Mouse (Mus musculus) lung, postnatal 25 days (tissue): Measurements from ENCODE around the gene Tmem185b.

Experiments
- DNase-seq: peaks from one replicate; pipeline ENCODE4 v3.0.0; 2022; ENCODE audit warnings: low spot score

Gene Tmem185b

DNA sequence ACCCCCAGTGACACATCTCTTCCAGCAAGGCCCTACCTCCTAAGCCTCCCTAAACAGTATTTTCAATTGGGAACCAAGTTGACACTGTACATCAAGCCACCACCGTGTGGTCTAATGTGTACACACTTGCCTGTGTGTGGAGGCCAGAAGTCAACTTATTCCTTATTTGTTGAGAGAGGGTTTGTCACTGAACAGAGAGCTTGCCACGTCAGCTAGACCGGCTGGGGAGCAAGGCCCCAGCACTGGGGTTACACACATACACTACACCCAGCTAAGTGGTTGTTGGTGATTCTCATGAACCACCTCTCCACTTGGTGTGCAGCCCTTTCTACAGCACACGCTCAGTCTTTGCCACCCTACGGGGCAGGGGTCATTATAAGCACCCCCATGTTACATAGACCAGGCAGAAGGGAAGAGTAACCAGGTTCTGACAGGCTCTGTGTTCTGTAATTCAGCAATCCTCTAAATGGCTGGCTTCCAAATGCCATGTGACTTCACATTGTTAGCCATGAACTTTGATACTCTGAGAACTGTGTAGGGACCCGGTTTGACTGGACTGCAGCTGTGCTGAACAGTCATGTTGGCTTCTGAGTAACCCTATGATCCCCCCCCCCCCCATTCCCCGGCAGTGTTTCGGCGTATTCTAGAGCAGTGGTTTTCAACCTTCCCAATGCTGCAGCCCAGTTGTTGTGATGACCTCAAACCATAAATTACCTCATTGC lies 15.0 kb downstream of the Tmem185b start:
- DNase-seq, result no peak

GRCm38 (mm10) chr1:119541570-119541969 lies 15.6 kb downstream of the Tmem185b start:
- DNase-seq, result no peak

GRCm38 (mm10) chr1:119543316-119543715 lies 17.4 kb downstream of the Tmem185b start:
- DNase-seq, result no peak

GRCm38 (mm10) chr1:119544611-119545155 lies 18.7 kb downstream of the Tmem185b start:
- DNase-seq, result no peak

- no peak for DNase-seq
These were observed 19.2 kb downstream of the Tmem185b start for GRCm38 (mm10) chr1:119545164-119545563.

DNA sequence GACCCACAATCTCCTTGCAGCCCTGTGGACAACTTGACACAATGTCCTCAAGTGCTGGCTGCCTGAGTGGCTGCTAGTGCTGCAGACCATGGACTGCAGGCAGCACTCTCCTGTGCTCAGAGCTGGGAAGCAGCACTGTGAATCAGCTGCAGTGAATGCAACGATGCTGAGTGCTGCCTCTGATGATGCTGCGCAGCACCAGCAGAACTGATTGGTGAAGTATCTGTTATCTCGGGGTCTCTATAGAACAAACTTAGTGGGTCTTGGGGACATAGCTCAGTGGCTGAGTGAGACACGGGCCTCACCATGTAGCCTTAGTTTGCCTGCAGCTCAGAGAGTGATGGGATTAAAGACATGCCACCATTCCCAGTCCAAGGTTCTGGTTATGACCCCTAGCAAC lies 19.7 kb downstream of the Tmem185b start:
- DNase-seq, result no peak

DNA sequence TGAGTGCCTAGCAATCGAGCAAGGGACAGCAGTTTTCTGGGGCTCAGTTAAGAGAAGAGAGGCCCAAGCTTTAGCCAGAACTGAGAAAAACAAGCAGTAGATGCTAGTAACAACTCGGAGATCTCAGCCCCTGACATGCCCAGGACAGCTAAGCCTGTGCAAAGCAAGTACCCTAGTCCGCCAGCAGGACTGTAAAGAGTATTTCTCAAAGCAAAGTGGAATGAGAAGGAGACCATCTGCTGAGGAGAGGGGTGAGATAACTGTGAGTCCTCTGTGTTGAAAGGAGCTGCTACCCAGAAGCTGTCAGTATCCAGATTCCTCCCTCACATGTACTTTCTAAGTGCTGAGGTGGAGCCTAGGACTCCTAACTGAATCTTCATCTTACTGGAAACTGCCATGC lies 20.5 kb downstream of the Tmem185b start:
- peak; percentile 32 for DNase-seq

DNA sequence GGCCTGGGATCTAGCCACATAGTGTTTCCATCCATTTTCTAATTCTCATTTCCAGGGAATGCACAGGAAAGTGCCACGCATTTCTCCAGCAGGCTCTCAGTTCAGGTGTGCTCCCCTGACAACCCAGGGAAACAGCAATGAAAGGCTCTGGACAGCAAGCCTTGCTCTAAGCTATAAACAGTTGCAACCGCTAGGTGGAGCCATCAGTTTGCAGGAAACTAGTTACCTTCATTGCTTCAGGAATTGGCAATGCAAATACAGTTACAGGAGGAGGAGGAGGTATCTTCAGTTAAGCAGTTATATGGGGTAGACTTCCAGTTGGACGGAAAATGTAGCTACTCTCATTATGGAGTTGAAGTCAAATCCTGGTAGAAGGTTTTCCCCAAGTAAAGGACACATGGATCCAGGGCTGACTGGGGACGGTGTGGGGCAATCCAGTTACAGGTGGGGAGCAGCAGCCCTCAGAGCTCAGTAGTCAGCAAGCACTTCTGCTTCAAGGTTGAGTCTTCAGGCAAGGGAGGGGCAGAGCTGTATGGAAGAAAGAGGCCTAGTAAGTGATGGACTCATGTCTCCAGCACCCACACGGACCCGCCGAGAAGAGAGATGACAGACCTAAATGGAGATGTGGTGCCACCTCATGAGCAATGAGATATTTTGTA lies 22.8 kb downstream of the Tmem185b start:
- peak; percentile 80 for DNase-seq

DNA sequence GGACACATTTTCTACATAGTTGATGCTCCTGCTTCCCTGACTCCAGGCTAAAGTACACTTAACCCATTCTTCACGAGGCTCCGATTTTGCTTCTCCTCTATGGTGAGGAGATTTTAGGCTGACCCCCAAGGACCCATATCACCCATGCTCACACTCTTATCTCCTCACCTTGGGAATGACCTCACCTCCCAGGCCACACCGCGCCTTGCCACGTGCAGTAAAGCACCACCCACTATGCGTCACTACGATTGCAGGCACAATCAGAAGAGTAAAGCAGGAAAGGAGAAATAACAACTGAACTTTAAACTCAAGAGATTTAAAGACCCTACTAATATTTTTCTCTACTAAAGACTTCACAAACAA lies 23.3 kb downstream of the Tmem185b start:
- no peak for DNase-seq

- DNase-seq, result no peak
These were observed 24.1 kb downstream of the Tmem185b start for GRCm38 (mm10) chr1:119550064-119550463.

DNA sequence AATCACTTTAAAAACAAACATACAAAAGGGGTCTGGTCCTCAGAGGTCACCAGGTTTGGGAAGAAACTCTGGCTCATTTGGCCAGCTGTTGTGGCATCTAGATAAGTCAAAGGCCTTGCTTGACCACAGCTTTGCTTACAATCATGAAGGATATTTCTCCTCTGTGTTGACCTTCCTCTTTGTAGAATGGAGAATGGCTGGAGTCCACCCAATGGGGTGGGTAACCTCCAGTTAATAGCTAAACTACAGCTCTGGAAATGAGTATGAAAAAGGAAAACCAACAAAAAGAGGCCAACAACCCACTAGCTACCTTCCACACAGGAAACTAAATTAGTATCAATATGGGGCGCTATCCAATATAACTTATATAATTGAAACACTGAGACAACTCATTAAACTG lies 25.7 kb downstream of the Tmem185b start:
- DNase-seq, result no peak

GRCm38 (mm10) chr1:119555651-119556050 lies 29.7 kb downstream of the Tmem185b start:
- no peak for DNase-seq

DNA sequence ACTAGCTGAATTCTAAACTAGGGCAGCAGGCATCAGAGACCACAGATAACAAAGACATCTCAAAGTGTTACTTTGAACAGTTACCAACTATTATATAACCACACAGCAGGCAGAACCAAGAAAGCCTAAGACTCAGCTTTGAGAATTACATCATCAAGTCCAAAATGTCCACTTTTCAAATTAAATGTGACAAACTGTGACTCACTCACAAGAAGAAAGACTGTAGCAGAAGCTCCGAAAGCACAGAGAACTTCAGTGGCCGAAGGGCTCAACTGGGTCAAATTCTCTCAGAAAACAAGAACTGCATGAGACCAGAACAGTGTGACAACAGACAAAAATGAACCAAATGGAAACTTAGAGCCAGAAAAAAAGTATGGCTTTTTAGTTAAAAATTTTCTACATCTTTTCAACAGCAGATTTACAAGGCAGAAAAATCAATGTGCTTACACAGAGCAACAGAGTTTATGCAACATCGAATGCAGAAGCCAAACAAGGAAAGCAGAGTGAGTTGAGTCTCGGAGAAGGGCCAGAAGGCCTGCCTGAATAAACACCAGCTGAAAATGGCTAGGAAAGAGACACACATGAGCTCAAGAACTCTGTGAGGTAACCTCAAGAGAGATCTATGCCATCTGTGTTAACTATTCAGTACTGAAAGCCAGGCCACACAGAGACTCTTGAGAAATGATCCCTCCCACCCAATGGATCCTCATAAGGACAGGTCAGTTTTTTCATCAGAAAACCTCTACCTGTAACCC lies 31.9 kb downstream of the Tmem185b start:
- peak; percentile 29 for DNase-seq

GRCm38 (mm10) chr1:119565531-119565930 lies 39.6 kb downstream of the Tmem185b start:
- DNase-seq, result no peak

- no peak for DNase-seq
These were observed 44.2 kb downstream of the Tmem185b start for GRCm38 (mm10) chr1:119570134-119570533.
